Mouse (Mus musculus) gastrocnemius, adult 18-20 months (tissue): Measurements from ENCODE around the gene Hoxb8. TPM values are rescaled to one million over a fixed set of nuclear protein-coding genes. Genes with fewer than 3 reads are reported as not detected.

Experiments
- DNase-seq: peaks from one replicate; pipeline ENCODE4 v3.0.0; 2021; ENCODE audit warnings: low spot score
- microRNA-seq: library from miRNA; unstranded; fragments of <30 nt; microRNA quantifications from one replicate; pipeline ENCODE4 v1.2.0, GENCODE M21; 2021
- total RNA-seq, 2 experiments: library from RNA; stranded (reverse); gene quantifications; 2 replicates each; pipeline ENCODE4 v1.2.3; 2021

Hoxb8 gene
- total RNA-seq, 2 experiments from 2014 or later = 0.09 TPM; not detected in 1

- no peak for DNase-seq
Measured at GRCm38 (mm10) chr11:96327750-96328149, 46.0 kb downstream of the Hoxb8 start.

GRCm38 (mm10) chr11:96328605-96329004 lies 46.9 kb downstream of the Hoxb8 start:
- DNase-seq = no peak

GRCm38 (mm10) chr11:96332105-96332504 lies 50.4 kb downstream of the Hoxb8 start:
- no peak for DNase-seq

GRCm38 (mm10) chr11:96332618-96333032 lies 50.9 kb downstream of the Hoxb8 start:
- no peak for DNase-seq

- DNase-seq = no peak
Measured at GRCm38 (mm10) chr11:96333241-96334001, 51.7 kb downstream of the Hoxb8 start.

GRCm38 (mm10) chr11:96334002-96334364 lies 52.3 kb downstream of the Hoxb8 start:
- DNase-seq = no peak

Small RNA genes lying within 50 kb of the gene (microRNA-seq; reads per million reads assigned to microRNA genes)
- gene Mir10a = 4,207 reads per million, percentile 91 among the genes with 10 or more reads in this experiment
- gene Mir196a-1 = 13.3 reads per million, percentile 29 among the genes with 10 or more reads in this experiment

Other genes starting within 250 kb of the Hoxb8 start
- 10 to 100 TPM; 33.4 to 35.7 TPM for gene Snf8, start 247.0 kb upstream of the Hoxb8 start, total RNA-seq
- gene Ube2z, start 216.5 kb upstream of the Hoxb8 start, total RNA-seq = 10 to 100 TPM; 14.5 to 17.3 TPM
- 1,000 to 10,000 TPM; 1,436 to 1,539 TPM for gene Atp5g1, start 206.2 kb upstream of the Hoxb8 start, total RNA-seq
- gene Calcoco2, start 169.9 kb upstream of the Hoxb8 start, total RNA-seq = not detected
- not detected for gene Ttll6, start 148.1 kb upstream of the Hoxb8 start, total RNA-seq
- not detected for gene Hoxb13, start 87.6 kb upstream of the Hoxb8 start, total RNA-seq
- under 1 TPM; 0.09 TPM for gene Hoxb9, start 10.4 kb upstream of the Hoxb8 start, total RNA-seq
- gene Hoxb7, start 4.7 kb downstream of the Hoxb8 start, total RNA-seq = under 1 TPM; 0.41 to 0.81 TPM
- under 1 TPM; 0.38 to 0.39 TPM for gene Hoxb6, start 10.6 kb downstream of the Hoxb8 start, total RNA-seq
- under 1 TPM; 0.09 to 0.14 TPM for gene Hoxb5, start 21.4 kb downstream of the Hoxb8 start, total RNA-seq
- under 1 TPM; 0.16 to 0.31 TPM for gene Hoxb4, start 36.4 kb downstream of the Hoxb8 start, total RNA-seq
- gene Hoxb3, start 41.4 kb downstream of the Hoxb8 start, total RNA-seq = under 1 TPM; 0.21 to 0.39 TPM
- not detected for gene Hoxb2, start 68.6 kb downstream of the Hoxb8 start, total RNA-seq
- not detected for gene Hoxb1, start 83.8 kb downstream of the Hoxb8 start, total RNA-seq
- not detected for gene Skap1, start 182.7 kb downstream of the Hoxb8 start, total RNA-seq